Mouse (Mus musculus) midbrain, embryonic 13.5 days (tissue): ENCODE results near the gene Tgds. TPM values are rescaled to one million over a fixed set of nuclear protein-coding genes. Genes with fewer than 3 reads are reported as not detected.

Experiments
- ATAC-seq: fragments of 200-750 bp; cut with Nextera tagmentation; 2 replicates; pipeline ENCODE4 v1.8.0; 2017; ENCODE audit warnings: mild to moderate bottlenecking, moderate TSS enrichment, moderate library complexity
- H3K27ac ChIP-seq: fragments of 300-500 bp; sonication (generic); 2 replicates; pipeline ENCODE4 v1.5.1; 2015; ENCODE audit warnings: inconsistent platforms, mild to moderate bottlenecking, moderate library complexity
- H3K27me3 ChIP-seq: fragments of 300-500 bp; sonication (generic); 2 replicates; pipeline ENCODE4 v1.6.1; 2015; ENCODE audit warnings: mild to moderate bottlenecking, inconsistent platforms
- H3K36me3 ChIP-seq: fragments of 300-500 bp; sonication (generic); 2 replicates; pipeline ENCODE4 v1.6.1; 2015; ENCODE audit warnings: mild to moderate bottlenecking, inconsistent platforms
- H3K4me1 ChIP-seq: fragments of 300-500 bp; sonication (generic); replicated peaks from 2 replicates; pipeline ENCODE4 v1.6.1; 2015; ENCODE audit warnings: inconsistent platforms
- H3K4me2 ChIP-seq: fragments of 300-500 bp; sonication (generic); replicated peaks from 2 replicates; pipeline ENCODE4 v1.6.1; 2015; ENCODE audit warnings: moderate library complexity, mild to moderate bottlenecking, inconsistent platforms
- H3K4me3 ChIP-seq: fragments of 300-500 bp; sonication (generic); replicated peaks from 2 replicates; pipeline ENCODE4 v1.5.1; 2015; ENCODE audit warnings: mild to moderate bottlenecking, inconsistent platforms
- H3K9ac ChIP-seq: fragments of 300-500 bp; sonication (generic); replicated peaks from 2 replicates; pipeline ENCODE4 v1.6.1; 2015; ENCODE audit warnings: mild to moderate bottlenecking, inconsistent platforms
- H3K9me3 ChIP-seq: fragments of 300-500 bp; sonication (generic); 2 replicates; pipeline ENCODE4 v1.6.1; 2016; ENCODE audit warnings: mild to moderate bottlenecking, inconsistent platforms
- WGBS: fragments of 180-500 bp; shearing (Covaris S2); methylation state at CpG from one replicate; pipeline ENCODE4 v1.1.7; 2015; 5-methylcytosine and 5-hydroxymethylcytosine counted together
- polyA plus RNA-seq: library from polyadenylated mRNA; unstranded; fragments of >200 nt; fragmentation: Nextera tagmentation; extraction: Ambion mirVana; gene quantifications from 2 replicates; pipeline ENCODE4 v1.2.1, GENCODE M21; 2015

The Tgds gene
- 20.8 and 21.0 TPM in 2 replicates for polyA plus RNA-seq

GRCm38 (mm10) chr14:118132642-118132977 is at the start of gene Tgds:
Gene Tgds, minus strand, starts transcription at chr14:118132755.
- 0 out of 2 replicates have a peak within 1 kb of the TSS, but pooled peaks have one; percentile 32 for H3K27ac ChIP-seq
- H3K27me3 ChIP-seq: peaks cover 7% of the 10 kb centered on the region; the same call in 1 of the 2 replicates
- H3K9me3 ChIP-seq: no peaks in the 10 kb centered on the region
- peak within 1 kb of the TSS; percentile 74 for H3K4me3 ChIP-seq
- WGBS: 0% methylated on average over 28 of the region's 28 CpGs
- H3K36me3 ChIP-seq: peaks cover 17% of the 10 kb centered on the region
- peak within 1 kb of the TSS; percentile 83 for H3K9ac ChIP-seq
- ATAC-seq: peak; percentile 83
- H3K4me1 ChIP-seq: peaks cover 31% of the 10 kb centered on the region
- H3K4me2 ChIP-seq: peak within 1 kb of the TSS; percentile 78

- ATAC-seq: peak; percentile 85
- Histone ChIP-seq H3K4me3 (peak overlapping the region; percentile 47), H3K9me3 (no peaks in the 10 kb centered on the region), H3K27ac (peak overlapping the region; percentile 73), H3K4me1 (peaks cover 4% of the 10 kb centered on the region; the same call in 1 of the 2 replicates), H3K36me3 (no peaks in the 10 kb centered on the region), H3K9ac (peak overlapping the region; percentile 64), H3K27me3 (peaks cover 3% of the 10 kb centered on the region; the same call in 1 of the 2 replicates), H3K4me2 (peak overlapping the region; percentile 56)
- 3% methylated on average over 10 of the region's 10 CpGs for WGBS
Measured at GRCm38 (mm10) chr14:118180711-118181177, 48.2 kb upstream of the Tgds start.

GRCm38 (mm10) chr14:118180117-118180557 is 47.6 kb upstream of the Tgds start:
- WGBS: under 1% methylated on average over 20 of the region's 20 CpGs
- peak overlapping the region; percentile 73 for H3K27ac ChIP-seq

GRCm38 (mm10) chr14:118179701-118180100 is 47.1 kb upstream of the Tgds start:
- H3K4me3 ChIP-seq: peak overlapping the region; percentile 47
- peak overlapping the region; percentile 56 for H3K4me2 ChIP-seq
- H3K9ac ChIP-seq: peak overlapping the region; percentile 64
- peak overlapping the region; percentile 73 for H3K27ac ChIP-seq
- no peaks in the 10 kb centered on the region for H3K36me3 ChIP-seq
- peak; percentile 38 for ATAC-seq
- peaks cover 4% of the 10 kb centered on the region; the same call in 1 of the 2 replicates for H3K4me1 ChIP-seq
- peaks cover 3% of the 10 kb centered on the region; the same call in 1 of the 2 replicates for H3K27me3 ChIP-seq
- WGBS: 29% methylated on average over 7 of the region's 7 CpGs
- H3K9me3 ChIP-seq: no peaks in the 10 kb centered on the region

More at GRCm38 (mm10) chr14:118180117-118180557, 47.6 kb upstream of the Tgds start:
- peaks cover 4% of the 10 kb centered on the region; the same call in 1 of the 2 replicates for H3K4me1 ChIP-seq
- peaks cover 3% of the 10 kb centered on the region; the same call in 1 of the 2 replicates for H3K27me3 ChIP-seq
- peak overlapping the region; percentile 47 for H3K4me3 ChIP-seq
- peak overlapping the region; percentile 64 for H3K9ac ChIP-seq
- H3K36me3 ChIP-seq: no peaks in the 10 kb centered on the region
- no peaks in the 10 kb centered on the region for H3K9me3 ChIP-seq
- peak; percentile 91 for ATAC-seq
- peak overlapping the region; percentile 56 for H3K4me2 ChIP-seq

- ATAC-seq: no peak
- Histone ChIP-seq H3K4me1 (peaks cover 4% of the 10 kb centered on the region; the same call in 1 of the 2 replicates), H3K27me3 (peaks cover 3% of the 10 kb centered on the region; the same call in 1 of the 2 replicates), H3K9me3 (no peaks in the 10 kb centered on the region), H3K27ac (no peak overlapping the region), H3K4me3 (no peak overlapping the region), H3K9ac (no peak overlapping the region), H3K4me2 (no peak overlapping the region), H3K36me3 (no peaks in the 10 kb centered on the region)
- 65% methylated on average over 1 of the region's 1 CpGs for WGBS
Measured at GRCm38 (mm10) chr14:118179251-118179650, 46.7 kb upstream of the Tgds start.

- Histone ChIP-seq H3K27ac (no peak overlapping the region), H3K36me3 (no peaks in the 10 kb centered on the region), H3K4me2 (no peak overlapping the region), H3K9me3 (no peaks in the 10 kb centered on the region), H3K9ac (no peak overlapping the region), H3K4me3 (no peak overlapping the region), H3K27me3 (no peaks in the 10 kb centered on the region), H3K4me1 (peaks cover 4% of the 10 kb centered on the region; the same call in 1 of the 2 replicates)
- ATAC-seq: no peak
- 90% methylated on average over 12 of the region's 12 CpGs for WGBS
Measured at GRCm38 (mm10) chr14:118175694-118176085, 43.1 kb upstream of the Tgds start.

GRCm38 (mm10) chr14:118175071-118175693 is 42.6 kb upstream of the Tgds start:
- no peak overlapping the region for H3K4me3 ChIP-seq
- H3K36me3 ChIP-seq: no peaks in the 10 kb centered on the region
- H3K27ac ChIP-seq: no peak overlapping the region
- no peak for ATAC-seq
- H3K4me1 ChIP-seq: peaks cover 4% of the 10 kb centered on the region; the same call in 1 of the 2 replicates
- no peak overlapping the region for H3K9ac ChIP-seq
- H3K9me3 ChIP-seq: no peaks in the 10 kb centered on the region
- no peak overlapping the region for H3K4me2 ChIP-seq
- WGBS: 92% methylated on average over 30 of the region's 30 CpGs
- no peaks in the 10 kb centered on the region for H3K27me3 ChIP-seq

GRCm38 (mm10) chr14:118173590-118174203 is 41.1 kb upstream of the Tgds start:
- Histone ChIP-seq H3K36me3 (peaks cover 9% of the 10 kb centered on the region), H3K4me2 (no peak overlapping the region), H3K4me3 (no peak overlapping the region), H3K27ac (no peak overlapping the region), H3K9ac (no peak overlapping the region), H3K27me3 (no peaks in the 10 kb centered on the region), H3K9me3 (no peaks in the 10 kb centered on the region), H3K4me1 (no peaks in the 10 kb centered on the region)
- WGBS: 63% methylated on average over 11 of the region's 11 CpGs
- ATAC-seq: no peak

- no peak overlapping the region for H3K27ac ChIP-seq
- H3K4me3 ChIP-seq: no peak overlapping the region
- no peaks in the 10 kb centered on the region for H3K9me3 ChIP-seq
- H3K4me1 ChIP-seq: no peaks in the 10 kb centered on the region
- no peak overlapping the region for H3K9ac ChIP-seq
- 98% methylated on average over 4 of the region's 4 CpGs for WGBS
- no peaks in the 10 kb centered on the region for H3K27me3 ChIP-seq
- H3K4me2 ChIP-seq: no peak overlapping the region
- ATAC-seq: no peak
- H3K36me3 ChIP-seq: peaks cover 11% of the 10 kb centered on the region
Measured at GRCm38 (mm10) chr14:118168776-118169175, 36.2 kb upstream of the Tgds start.

GRCm38 (mm10) chr14:118162640-118163039 is 30.1 kb upstream of the Tgds start:
- ATAC-seq: no peak
- WGBS: 50% methylated on average over 14 of the region's 14 CpGs
- Histone ChIP-seq H3K4me3 (no peak overlapping the region), H3K9me3 (no peaks in the 10 kb centered on the region), H3K27ac (no peak overlapping the region), H3K4me2 (no peak overlapping the region), H3K9ac (no peak overlapping the region), H3K36me3 (peaks cover 38% of the 10 kb centered on the region), H3K27me3 (no peaks in the 10 kb centered on the region), H3K4me1 (no peaks in the 10 kb centered on the region)

GRCm38 (mm10) chr14:118161751-118162150 is 29.2 kb upstream of the Tgds start:
- Histone ChIP-seq H3K9ac (no peak overlapping the region), H3K4me1 (no peaks in the 10 kb centered on the region), H3K27me3 (no peaks in the 10 kb centered on the region), H3K4me2 (no peak overlapping the region), H3K27ac (no peak overlapping the region), H3K9me3 (no peaks in the 10 kb centered on the region), H3K36me3 (peaks cover 38% of the 10 kb centered on the region), H3K4me3 (no peak overlapping the region)
- 93% methylated on average over 3 of the region's 3 CpGs for WGBS
- no peak for ATAC-seq

- Histone ChIP-seq H3K27ac (no peak overlapping the region), H3K9ac (no peak overlapping the region), H3K27me3 (no peaks in the 10 kb centered on the region), H3K36me3 (peaks cover 41% of the 10 kb centered on the region), H3K4me2 (no peak overlapping the region), H3K9me3 (no peaks in the 10 kb centered on the region), H3K4me1 (no peaks in the 10 kb centered on the region), H3K4me3 (no peak overlapping the region)
- WGBS: 24% methylated on average over 5 of the region's 5 CpGs
- peak; percentile 22; the same call in 1 of the 2 replicates for ATAC-seq
Measured at GRCm38 (mm10) chr14:118157146-118157545, 24.6 kb upstream of the Tgds start.
